Mouse (Mus musculus): Measurements from ENCODE around the gene 1700030K09Rik. TPM values are rescaled to one million over a fixed set of nuclear protein-coding genes. Genes with fewer than 3 reads are reported as not detected.

Gene 1700030K09Rik
- polyA plus RNA-seq, 1 experiment = 3.4 TPM

GRCm38 (mm10) chr8:72499521-72500284, 56.0 kb downstream of the 1700030K09Rik start:
- no peak for DNase-seq (ENCODE audit: low read depth, low spot score)
- WGBS = 78% methylated on average over 2 of the region's 2 CpGs

- no peak for DNase-seq (ENCODE audit: low read depth, low spot score)
- WGBS = 78% methylated on average over 1 of the region's 1 CpGs
Measured at GRCm38 (mm10) chr8:72500521-72500931, 56.8 kb downstream of the 1700030K09Rik start.

GRCm38 (mm10) chr8:72504137-72504536, 60.5 kb downstream of the 1700030K09Rik start:
- DNase-seq (ENCODE audit: low read depth, low spot score) = no peak

GRCm38 (mm10) chr8:72504637-72505314, 61.1 kb downstream of the 1700030K09Rik start:
- DNase-seq (ENCODE audit: low read depth, low spot score) = no peak

- DNase-seq (ENCODE audit: low read depth, low spot score) = no peak
- 87% methylated on average over 1 of the region's 1 CpGs for WGBS
Measured at GRCm38 (mm10) chr8:72507505-72507904, 63.8 kb downstream of the 1700030K09Rik start.

Other genes starting within 250 kb of the 1700030K09Rik start
- not detected in 2 replicates for gene Cib3, start 231.0 kb upstream of the 1700030K09Rik start, polyA plus RNA-seq (2012; rRNA removed)
- gene Gm11034, start 230.2 kb upstream of the 1700030K09Rik start, polyA plus RNA-seq (2012; rRNA removed) = not detected in 2 replicates
- gene Fam32a, start 224.2 kb upstream of the 1700030K09Rik start, polyA plus RNA-seq (2012; rRNA removed) = 53.3 and 55.0 TPM in 2 replicates
- 39.4 and 51.4 TPM in 2 replicates for gene Ap1m1, start 203.9 kb upstream of the 1700030K09Rik start, polyA plus RNA-seq (2012; rRNA removed)
- gene Gm10282, start 138.6 kb upstream of the 1700030K09Rik start, polyA plus RNA-seq (2012; rRNA removed) = 0.81 and 1.1 TPM in 2 replicates
- gene Klf2, start 124.8 kb upstream of the 1700030K09Rik start, polyA plus RNA-seq (2012; rRNA removed) = 9.5 and 11.3 TPM in 2 replicates
- 25.5 and 34.9 TPM in 2 replicates for gene Eps15l1, start 22.4 kb upstream of the 1700030K09Rik start, polyA plus RNA-seq (2012; rRNA removed)
- 0.12 and 0.18 TPM in 2 replicates for gene Calr3, start within 50 bp of the 1700030K09Rik start, polyA plus RNA-seq (2012; rRNA removed)
- gene Cherp, start 31.3 kb downstream of the 1700030K09Rik start, polyA plus RNA-seq (2012; rRNA removed) = 23.7 and 38.3 TPM in 2 replicates
- gene Slc35e1, start 48.7 kb downstream of the 1700030K09Rik start, polyA plus RNA-seq (2012; rRNA removed) = 64.1 and 108 TPM in 2 replicates
- gene Med26, start 104.4 kb downstream of the 1700030K09Rik start, polyA plus RNA-seq (2012; rRNA removed) = 6.9 and 8.8 TPM in 2 replicates
- 41.0 and 50.4 TPM in 2 replicates for gene Smim7, start 127.2 kb downstream of the 1700030K09Rik start, polyA plus RNA-seq (2012; rRNA removed)
- gene Tmem38a, start 128.2 kb downstream of the 1700030K09Rik start, polyA plus RNA-seq (2012; rRNA removed) = 11.1 and 15.1 TPM in 2 replicates
- 0.03 and 0.05 TPM in 2 replicates for gene Nwd1, start 202.8 kb downstream of the 1700030K09Rik start, polyA plus RNA-seq (2012; rRNA removed)